Mouse (Mus musculus) C2C12 (cell line): ENCODE results near the gene Rab5if.
"Not testable (repeated sequence)": the region's sequence is repeated elsewhere in the genome, so short reads cannot be mapped to it uniquely, and the experiment has no call there.

ENCODE experiments used
- CEBPB ChIP-seq: IDR thresholded peaks from one replicate; pipeline ENCODE4 v1.6.1; 2011; ENCODE audit warnings: low read depth, mild to moderate bottlenecking, control low read depth, moderate library complexity
- CTCF ChIP-seq: IDR thresholded peaks from one replicate; pipeline ENCODE4 v1.5.1; 2011; ENCODE audit not compliant: control insufficient read depth, insufficient read depth, insufficient read length
- MAX ChIP-seq: IDR thresholded peaks from one replicate; pipeline ENCODE4 v1.6.1; 2011; ENCODE audit warnings: mild to moderate bottlenecking, control low read depth
- MYOD1 ChIP-seq: IDR thresholded peaks from one replicate; pipeline ENCODE4 v1.6.1; 2011; ENCODE audit warnings: low read depth; ENCODE audit not compliant: control insufficient read depth, insufficient read length
- MYOG ChIP-seq: IDR thresholded peaks from one replicate; pipeline ENCODE4 v1.6.1; 2011; ENCODE audit not compliant: control insufficient read depth, insufficient read length; ENCODE audit errors: extremely low read depth
- USF1 ChIP-seq: IDR thresholded peaks from one replicate; pipeline ENCODE4 v1.6.1; 2011; ENCODE audit warnings: low read depth, mild to moderate bottlenecking, control low read depth, moderate library complexity

DNA sequence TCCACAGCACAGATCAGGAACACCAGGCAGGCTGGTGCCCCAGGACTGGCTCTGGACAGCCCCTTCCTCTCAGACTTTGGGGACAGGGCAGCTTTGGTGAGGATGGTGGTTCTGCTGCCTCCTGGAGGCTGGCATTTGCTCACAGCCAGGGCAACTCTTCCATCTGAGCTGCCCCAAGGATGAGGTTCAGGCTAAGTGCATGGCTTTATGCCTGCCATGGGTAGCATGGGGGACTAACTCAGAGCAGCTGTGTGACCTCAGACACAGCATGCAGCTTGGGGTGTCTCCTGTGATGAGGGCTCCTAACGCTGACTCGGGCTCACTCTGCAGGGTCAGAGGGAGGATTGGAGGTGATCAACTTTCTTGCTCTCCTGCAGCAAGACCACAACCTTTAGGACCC is 22.7 kb downstream of the Rab5if start:
- TF ChIP-seq CTCF, MAX, MYOG, USF1, MYOD1, CEBPB: not testable (repeated sequence)
